Mouse (Mus musculus) naive thymus-derived CD4-positive, alpha-beta T cell, adult 2 months (primary cell): ENCODE data around the gene Cfap52.

ENCODE experiments used
- DNase-seq: peaks from one replicate; pipeline ENCODE4 v3.0.0-alpha.2; 2011; ENCODE audit warnings: low read depth

Gene Cfap52

DNA sequence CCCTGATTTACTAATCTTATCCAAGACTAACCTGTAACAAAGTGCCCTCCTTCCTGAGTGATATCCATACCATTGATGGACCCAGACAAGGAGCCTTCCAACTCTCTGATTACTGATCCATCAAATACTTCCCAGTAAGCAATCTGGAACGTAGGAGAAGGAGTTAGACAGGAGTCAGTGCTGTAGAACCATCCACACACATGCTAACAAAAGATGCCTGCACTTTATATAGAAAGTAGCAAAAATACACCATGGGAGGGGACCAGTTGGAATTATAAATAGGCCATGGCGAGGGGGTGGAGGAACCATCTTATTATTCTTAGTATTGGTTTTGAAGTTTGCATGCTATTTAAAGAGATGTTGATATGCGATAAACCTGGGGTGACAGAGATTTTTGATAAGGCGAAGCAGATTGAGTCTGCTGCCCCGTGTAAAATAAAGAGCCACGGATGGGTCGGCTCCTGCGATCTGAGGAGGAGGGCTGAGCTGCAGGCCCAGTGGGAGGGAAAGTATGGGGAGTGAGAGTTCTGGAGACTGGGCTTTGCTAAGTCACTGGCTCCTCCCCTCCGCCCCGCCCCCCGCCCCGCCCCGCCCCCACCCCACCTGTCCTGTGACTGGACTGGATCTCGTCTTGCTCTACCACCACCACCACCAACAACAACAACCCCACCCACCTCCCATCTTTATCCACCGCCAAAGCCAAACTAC is 38.9 kb downstream of the Cfap52 start:
- DNase-seq = no peak

DNA sequence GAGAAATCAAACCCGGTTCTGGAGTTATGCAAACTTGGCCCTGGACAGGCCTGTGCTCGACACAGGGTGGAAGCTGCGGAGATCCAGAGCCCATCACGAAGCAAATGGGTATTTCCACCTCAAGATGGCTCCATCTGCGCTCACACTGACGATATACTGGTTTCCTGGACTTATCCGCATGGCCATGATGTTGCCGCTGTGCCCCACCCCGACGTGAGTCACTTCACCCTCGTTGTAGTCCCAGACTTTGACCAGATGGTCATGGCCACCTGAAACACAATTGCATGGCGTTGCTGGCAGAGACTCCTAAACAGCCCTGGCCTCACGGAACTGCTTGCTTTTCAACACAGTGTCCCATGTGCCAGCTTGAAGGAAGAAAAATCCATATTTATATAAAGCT is 40.5 kb downstream of the Cfap52 start:
- DNase-seq = no peak

DNA sequence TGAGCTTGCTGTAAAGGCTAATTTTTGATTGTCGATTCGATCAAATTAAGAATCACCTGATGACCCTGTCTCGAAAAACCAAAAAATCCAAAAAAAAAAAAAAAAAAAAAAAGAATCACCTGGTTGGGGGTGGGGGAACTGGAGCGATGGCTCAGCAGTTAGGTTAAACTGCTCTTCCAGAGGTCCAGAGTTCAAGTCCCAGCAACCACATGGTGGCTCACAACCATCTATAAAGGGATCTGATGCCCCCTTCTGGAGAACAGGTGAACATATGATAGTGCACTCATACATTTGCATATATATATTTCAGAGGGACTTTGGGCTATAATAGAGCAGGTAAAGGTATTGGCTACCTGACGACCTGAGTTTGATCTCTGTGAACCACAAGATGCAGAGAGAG is 41.7 kb downstream of the Cfap52 start:
- no peak for DNase-seq

DNA sequence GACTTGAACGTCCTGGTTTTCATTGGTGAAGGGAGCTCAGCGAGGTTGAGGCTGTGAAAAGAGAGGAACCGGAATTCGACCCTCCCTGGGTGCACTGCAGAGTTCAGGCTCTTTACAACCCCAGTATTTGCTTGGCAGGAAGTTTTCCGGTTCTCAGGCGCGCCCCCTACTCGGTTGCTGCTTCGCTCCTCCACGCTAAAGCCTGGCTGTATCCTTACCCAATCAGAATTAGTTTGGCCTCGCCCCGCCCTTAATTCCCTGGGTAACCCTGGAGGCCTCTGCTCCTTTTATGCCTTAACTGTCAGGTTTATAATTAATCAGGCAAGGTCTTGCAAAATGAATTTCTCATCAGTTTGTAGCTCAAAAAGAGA is 42.7 kb downstream of the Cfap52 start:
- peak; percentile 16 for DNase-seq

DNA sequence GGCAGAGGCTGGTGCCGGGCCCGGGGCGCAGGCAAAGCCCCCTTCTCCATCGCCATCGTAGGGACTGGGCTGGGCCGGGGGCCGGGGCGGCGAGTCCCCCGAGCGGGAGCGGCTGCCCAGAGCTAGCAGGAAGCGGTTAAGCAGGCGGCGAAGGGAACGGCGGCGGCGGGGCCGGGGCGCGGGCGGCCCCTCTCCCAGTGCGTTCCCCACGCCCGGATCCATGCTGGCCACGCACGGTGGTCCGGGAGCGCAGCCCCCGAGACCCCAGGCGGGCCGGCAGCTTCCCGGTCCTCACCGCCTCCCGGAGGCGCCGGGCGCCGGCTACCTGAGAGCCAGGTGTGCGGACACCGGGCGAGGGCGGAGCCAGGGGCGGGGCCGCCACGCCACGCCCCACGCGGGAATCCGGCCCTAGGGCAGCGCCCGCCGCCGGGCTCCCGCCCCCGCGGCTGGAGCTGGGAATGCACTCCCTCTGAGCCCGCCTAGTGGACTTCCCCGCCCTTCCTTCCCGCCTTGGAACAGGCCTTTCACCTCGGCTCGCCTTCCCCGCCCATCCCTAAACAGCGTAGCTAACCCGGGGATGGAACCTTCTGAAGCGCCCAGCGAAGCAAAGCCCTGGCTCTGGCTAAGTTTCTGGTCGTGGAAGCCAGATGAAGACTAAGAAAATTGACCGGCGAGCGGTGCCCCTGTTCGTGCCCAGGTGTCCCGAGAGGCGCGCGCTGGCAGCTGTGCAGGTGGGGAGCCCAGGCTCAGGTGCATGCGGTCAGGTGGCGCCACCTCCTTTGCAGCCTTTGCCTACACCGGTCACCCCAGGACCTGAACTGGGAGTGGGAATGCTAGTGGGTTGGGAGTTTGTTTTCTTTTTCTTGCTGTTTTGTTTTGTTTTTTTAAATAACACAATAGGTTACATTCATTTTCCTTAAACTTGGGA is 43.4 kb downstream of the Cfap52 start, which contains the start of gene Usp43:
Gene Usp43, minus strand, starts transcription at position 327 of the 928 bp plus-strand sequence.
- peak; percentile 6 for DNase-seq

DNA sequence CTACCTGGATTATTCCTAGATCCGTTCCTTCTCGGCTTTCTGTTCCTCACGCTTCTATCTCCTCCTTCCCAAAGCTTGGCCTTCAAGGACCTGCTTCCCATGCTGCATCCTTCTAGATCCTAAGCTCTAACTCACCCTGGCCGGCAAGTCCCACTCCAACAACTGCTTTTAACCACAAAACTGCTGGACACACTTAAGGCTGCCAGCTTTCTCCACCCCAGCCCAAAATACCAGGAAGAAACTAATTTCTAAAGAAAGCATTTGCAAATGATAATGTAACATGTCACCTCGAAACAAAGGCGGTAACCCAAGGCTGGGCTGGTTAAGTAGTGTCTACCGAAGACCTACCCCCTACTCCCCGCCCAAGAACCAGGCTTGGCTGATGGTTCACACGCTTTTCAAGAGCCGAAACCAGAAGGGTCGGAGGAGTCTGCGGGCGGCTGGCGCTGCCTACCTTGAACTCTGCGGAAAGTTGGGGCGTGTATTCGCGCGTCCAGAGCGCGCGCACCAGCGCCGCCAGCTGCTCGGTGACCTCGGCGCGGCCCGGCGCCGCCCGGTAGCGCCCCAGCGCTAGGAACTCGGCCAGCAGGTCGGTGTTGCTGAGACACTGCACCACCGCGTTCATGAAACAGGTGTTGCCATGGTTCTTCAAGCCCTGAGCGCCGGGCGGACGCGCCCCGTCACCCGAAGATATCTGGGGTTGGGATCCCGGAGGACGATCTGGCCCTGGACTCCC is 44.2 kb downstream of the Cfap52 start:
- peak; percentile 3 for DNase-seq

DNA sequence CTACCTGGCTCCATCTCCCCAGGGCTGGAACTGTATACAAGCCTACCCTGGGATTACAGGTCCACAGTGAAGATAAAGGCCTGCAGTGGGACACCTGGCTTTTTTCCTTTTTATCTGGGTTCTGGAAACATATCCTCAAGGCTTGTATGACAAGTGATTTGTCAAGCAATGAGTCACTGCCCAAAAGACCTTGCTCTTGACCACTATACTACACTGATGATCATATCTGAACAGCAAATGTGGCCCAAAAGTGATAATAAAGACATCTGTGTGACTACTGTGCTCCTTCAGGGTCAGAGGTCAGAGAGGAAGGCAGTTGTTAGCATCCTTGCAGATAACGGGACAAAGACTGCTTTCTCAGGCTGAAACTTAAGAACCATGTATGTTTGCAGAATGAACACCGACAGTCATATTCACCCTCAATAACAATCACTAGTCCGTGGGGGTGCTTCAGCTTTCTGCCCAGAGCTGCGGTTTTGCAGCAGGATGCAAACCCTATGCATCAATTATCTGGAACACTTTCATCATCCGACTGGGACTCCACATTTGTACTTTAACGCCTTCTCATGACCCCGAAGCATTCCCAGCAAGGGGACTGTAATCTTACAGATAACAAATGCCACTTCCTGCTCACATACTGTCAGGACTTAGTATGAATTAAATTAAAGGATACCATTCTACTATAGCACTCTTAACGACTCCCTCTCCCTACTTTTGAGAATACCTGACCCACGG is 45.1 kb downstream of the Cfap52 start:
- DNase-seq = no peak

DNA sequence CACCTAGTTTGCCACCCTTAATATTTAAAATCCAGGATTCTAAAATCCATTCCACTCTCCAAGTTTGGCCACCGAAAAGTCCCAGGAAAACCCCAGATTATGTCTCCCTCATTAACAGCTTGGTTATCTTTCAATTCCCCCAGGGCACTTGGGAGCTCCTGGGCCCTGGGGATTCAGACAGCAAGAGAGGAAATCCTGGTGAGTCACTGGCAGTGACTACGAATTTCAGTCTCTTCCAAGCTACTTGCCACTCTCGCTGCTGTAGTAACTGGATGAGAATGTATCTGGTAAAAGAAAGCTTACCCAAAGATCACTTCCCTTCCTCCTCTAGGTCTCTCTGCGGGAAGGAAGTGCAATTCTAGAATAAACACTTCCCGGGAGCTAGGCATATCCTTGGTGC is 45.9 kb downstream of the Cfap52 start:
- no peak for DNase-seq

DNA sequence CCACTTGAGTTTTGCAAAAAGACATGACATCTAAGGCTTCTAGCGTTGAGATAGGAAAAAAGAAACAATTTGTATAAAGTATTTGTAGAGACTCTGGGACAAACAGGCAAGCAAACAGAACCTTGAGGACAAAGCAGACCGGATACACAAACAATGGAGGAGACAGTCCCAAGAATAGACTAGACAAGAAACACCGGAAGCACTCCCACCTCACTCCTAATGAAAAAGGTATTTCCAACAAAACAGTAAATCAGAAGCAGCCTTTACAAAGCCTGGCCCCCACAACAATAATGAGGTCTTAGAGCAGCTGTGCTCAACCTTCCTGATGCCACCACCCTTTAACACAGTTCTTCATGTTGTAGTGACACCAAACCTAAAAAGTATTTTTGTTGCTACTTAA is 48.3 kb downstream of the Cfap52 start:
- DNase-seq = no peak

DNA sequence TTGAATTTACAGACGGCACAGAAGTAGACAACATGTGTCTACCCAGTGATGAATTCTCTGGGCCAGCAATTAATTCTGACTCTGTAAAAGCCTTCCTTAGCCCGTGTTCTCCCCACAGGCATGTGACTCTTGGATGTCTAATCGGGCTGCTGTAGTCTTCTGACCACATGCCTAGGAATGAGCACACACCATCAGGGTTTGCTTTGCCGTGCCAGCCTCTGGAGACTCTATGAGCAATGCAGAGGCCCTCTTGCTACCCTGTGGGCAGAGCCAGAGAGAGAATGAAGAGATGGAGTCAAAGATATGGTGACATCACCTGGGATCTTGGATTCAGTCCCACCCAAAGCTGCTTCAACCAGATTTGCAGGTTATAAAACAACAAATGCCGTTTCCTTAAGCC is 54.4 kb downstream of the Cfap52 start:
- no peak for DNase-seq

DNA sequence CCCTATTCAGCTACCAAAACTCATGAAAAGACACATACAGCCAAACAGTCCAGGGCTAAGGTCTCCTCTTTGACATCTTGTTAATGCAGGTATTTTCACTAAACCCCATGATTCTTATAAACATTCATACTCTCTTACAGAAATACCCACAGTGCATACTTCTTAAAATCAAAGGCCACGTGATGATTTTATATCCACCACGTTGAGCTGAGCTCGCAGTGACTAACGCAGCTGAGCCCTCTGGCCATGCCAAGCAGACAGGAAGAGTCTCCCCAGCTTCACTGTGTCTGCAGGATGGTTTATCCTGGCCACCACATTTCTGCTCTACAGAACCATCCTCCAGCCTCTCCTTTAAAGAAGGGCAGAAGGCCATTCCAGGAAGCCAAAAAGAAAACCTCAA is 61.7 kb downstream of the Cfap52 start:
- no peak for DNase-seq

DNA sequence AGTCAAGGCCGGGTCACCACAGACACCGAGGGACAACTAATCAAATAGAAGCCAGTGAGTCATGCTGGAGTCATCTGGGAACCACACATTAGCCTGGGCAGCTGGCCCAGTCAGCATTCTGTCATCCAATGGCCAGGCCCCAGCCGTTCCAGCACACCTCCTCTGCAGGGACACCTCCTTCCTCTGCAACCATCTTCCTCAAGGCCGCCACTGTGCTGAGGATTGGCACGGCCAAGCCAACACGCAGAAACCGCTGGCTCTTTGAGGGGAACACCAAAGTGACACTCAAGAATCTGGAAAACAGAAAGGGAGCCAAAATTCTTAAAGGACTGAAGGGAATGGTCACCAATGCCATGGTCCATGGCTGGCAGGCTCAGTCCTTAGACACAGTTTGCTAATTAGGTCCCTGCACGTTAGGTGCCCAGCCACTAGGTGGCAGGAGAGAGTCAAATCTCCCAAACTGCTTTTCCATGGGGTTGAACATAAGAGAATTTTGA is 68.3 kb downstream of the Cfap52 start:
- peak; percentile 62 for DNase-seq

DNA sequence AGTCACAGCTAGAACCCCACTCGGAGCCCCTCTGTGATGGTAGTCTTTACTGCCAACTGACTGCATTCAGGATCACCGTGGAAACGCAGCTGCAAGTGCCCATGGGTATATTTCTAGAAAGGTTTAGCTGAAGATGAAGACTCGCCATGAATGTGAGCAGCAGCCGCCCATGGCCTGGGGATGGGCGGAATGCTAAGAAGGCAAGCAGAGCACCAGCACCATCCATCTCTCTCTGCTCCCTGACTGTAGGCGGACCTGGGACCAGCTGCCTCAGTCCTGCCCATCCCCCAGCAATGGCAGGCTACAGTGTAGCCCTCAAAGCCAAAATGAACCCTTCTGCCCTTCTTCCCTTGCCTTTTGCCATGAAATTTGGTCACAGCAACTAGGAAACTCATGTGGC is 69.8 kb downstream of the Cfap52 start:
- no peak for DNase-seq

DNA sequence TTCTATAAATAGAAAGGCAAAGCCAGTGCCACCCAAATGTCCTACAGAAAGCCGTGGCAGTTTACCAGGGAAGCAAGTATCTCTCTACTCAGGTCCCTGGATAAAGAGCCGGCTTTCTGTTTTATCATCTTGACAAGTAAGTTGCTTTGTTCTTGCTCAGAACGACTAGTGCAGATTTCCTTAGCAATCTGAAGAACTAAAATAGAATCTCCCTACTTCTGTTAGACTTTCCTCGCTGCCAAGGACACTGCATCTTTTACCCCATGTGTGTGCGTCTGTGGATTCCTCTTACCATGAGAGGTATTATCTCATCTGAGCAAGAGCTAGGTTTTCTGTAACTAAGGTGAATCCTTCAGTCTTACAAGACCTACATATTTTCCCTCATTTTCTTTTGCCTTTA is 76.9 kb downstream of the Cfap52 start:
- DNase-seq = no peak

DNA sequence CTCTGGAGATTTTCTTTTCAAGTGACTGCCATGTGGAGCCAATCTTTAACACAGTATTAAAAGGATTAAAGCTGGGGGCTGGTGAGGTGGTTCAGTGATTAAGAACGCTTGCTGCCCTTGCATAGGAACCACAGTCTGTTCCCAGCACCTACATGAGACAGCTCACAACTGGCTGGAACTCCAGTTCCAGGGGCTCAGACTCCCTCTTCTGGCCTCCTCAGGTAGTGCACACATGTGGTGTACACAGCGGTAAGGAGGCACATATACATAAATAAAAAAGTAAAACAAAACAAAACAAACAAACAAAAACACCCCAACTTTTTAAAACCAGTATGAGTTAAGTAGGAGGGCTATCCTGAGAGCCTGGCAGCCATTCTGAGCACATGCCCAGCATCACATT is 79.5 kb downstream of the Cfap52 start:
- no peak for DNase-seq
